Mouse (Mus musculus) heart, postnatal 0 days (tissue): ENCODE data around the gene Ccnd3. TPM values are rescaled to one million over a fixed set of nuclear protein-coding genes. Genes with fewer than 3 reads are reported as not detected.

ENCODE experiments used
- ATAC-seq: fragments of 200-750 bp; cut with Nextera tagmentation; 2 replicates; pipeline ENCODE4 v1.8.0; 2017; ENCODE audit warnings: low read depth, moderate number of reproducible peaks, moderate library complexity; ENCODE audit not compliant: insufficient read depth
- DNase-seq: peaks from one replicate; pipeline ENCODE4 v3.0.0-alpha.2; 2016; ENCODE audit warnings: low spot score
- H3K27ac ChIP-seq: fragments of 300-500 bp; sonication (generic); 2 replicates; pipeline ENCODE4 v1.5.1; 2014; ENCODE audit warnings: low read depth, mild to moderate bottlenecking
- H3K27me3 ChIP-seq: fragments of 300-500 bp; sonication (generic); 2 replicates; pipeline ENCODE4 v1.6.1; 2014; ENCODE audit warnings: low read length, mixed read lengths; ENCODE audit not compliant: control insufficient read depth, insufficient read depth
- H3K36me3 ChIP-seq: fragments of 300-500 bp; sonication (generic); replicated peaks from 2 replicates; pipeline ENCODE4 v1.6.1; 2014; ENCODE audit warnings: low read length, mixed read lengths; ENCODE audit not compliant: control insufficient read depth, insufficient read depth
- H3K4me1 ChIP-seq: fragments of 300-500 bp; sonication (generic); 2 replicates; pipeline ENCODE4 v1.6.1; 2014; ENCODE audit warnings: antibody characterized with exemption; ENCODE audit not compliant: control insufficient read depth, insufficient read depth
- H3K4me2 ChIP-seq: fragments of 300-500 bp; sonication (generic); 2 replicates; pipeline ENCODE4 v1.6.1; 2014; ENCODE audit warnings: low read depth, mild to moderate bottlenecking, low read length, moderate library complexity
- H3K4me3 ChIP-seq: fragments of 300-500 bp; sonication (generic); 2 replicates; pipeline ENCODE4 v1.5.1; 2014; ENCODE audit warnings: low read depth, low read length
- H3K9ac ChIP-seq: fragments of 300-500 bp; sonication (generic); replicated peaks from 2 replicates; pipeline ENCODE4 v1.6.1; 2014; ENCODE audit warnings: low read depth, low read length, mixed read lengths
- H3K9me3 ChIP-seq: fragments of 300-500 bp; sonication (generic); replicated peaks from 2 replicates; pipeline ENCODE4 v1.6.1; 2016; ENCODE audit warnings: low read length; ENCODE audit not compliant: control insufficient read depth
- CTCF ChIP-seq: IDR thresholded peaks from 2 replicates; pipeline ENCODE4 v1.5.1; 2016; ENCODE audit warnings: antibody characterized with exemption, control low read depth, low read depth
- EP300 ChIP-seq: IDR thresholded peaks from 2 replicates; pipeline ENCODE4 v1.6.1; 2016; ENCODE audit warnings: antibody characterized with exemption, low read depth
- WGBS: fragments of 180-500 bp; shearing (Covaris S2); extraction: QIAGEN DNeasy Blood & Tissue Kit; methylation state at CpG from one replicate; pipeline ENCODE4 v1.1.7; 2014; 5-methylcytosine and 5-hydroxymethylcytosine counted together
- polyA plus RNA-seq: library from polyadenylated mRNA; unstranded; fragments of >200 nt; fragmentation: Nextera tagmentation; extraction: Ambion mirVana; gene quantifications from 2 replicates; pipeline ENCODE4 v1.2.1, GENCODE M21; 2015
- total RNA-seq: library from RNA; depleted of rRNA; stranded (reverse); fragments of >200 nt; gene quantifications from 2 replicates; pipeline ENCODE4 v1.2.3, GENCODE M21; 2014; ENCODE audit warnings: low replicate concordance

The Ccnd3 gene
- total and polyA plus RNA-seq, 2 experiments from 2014 or later, result 180 to 231 TPM

- no peak for ATAC-seq
- 83% methylated on average over 3 of the region's 3 CpGs for WGBS
- TF ChIP-seq EP300, result no peak
- no peak for TF ChIP-seq CTCF
These were observed 33.2 kb downstream of the Ccnd3 start for GRCm38 (mm10) chr17:47538049-47538448.

GRCm38 (mm10) chr17:47539128-47539527 lies 34.3 kb downstream of the Ccnd3 start:
- 0 out of 2 replicates have a peak, but pooled peaks cover 6% of the 10 kb centered on the region for H3K4me1 ChIP-seq
- no peak overlapping the region for H3K27ac ChIP-seq
- no peak overlapping the region for H3K4me3 ChIP-seq
- no peak overlapping the region for H3K4me2 ChIP-seq
- TF ChIP-seq EP300, result no peak
- no peak for TF ChIP-seq CTCF
- H3K27me3 ChIP-seq, result no peaks in the 10 kb centered on the region
- WGBS, result 87% methylated on average over 4 of the region's 4 CpGs
- no peak overlapping the region for H3K9ac ChIP-seq
- no peak for DNase-seq
- ATAC-seq, result no peak
- H3K9me3 ChIP-seq, result no peaks in the 10 kb centered on the region
- no peaks in the 10 kb centered on the region for H3K36me3 ChIP-seq

More at GRCm38 (mm10) chr17:47538049-47538448, 33.2 kb downstream of the Ccnd3 start:
- Histone ChIP-seq H3K27ac (no peak overlapping the region), H3K36me3 (no peaks in the 10 kb centered on the region), H3K9me3 (no peaks in the 10 kb centered on the region), H3K27me3 (no peaks in the 10 kb centered on the region), H3K4me2 (no peak overlapping the region), H3K9ac (no peak overlapping the region), H3K4me1 (0 out of 2 replicates have a peak, but pooled peaks cover 6% of the 10 kb centered on the region), H3K4me3 (no peak overlapping the region)
- DNase-seq, result no peak

GRCm38 (mm10) chr17:47542061-47542460 lies 37.2 kb downstream of the Ccnd3 start:
- H3K36me3 ChIP-seq, result no peaks in the 10 kb centered on the region
- H3K4me2 ChIP-seq, result no peak overlapping the region
- ATAC-seq (no peak), DNase-seq (no peak)
- no peak overlapping the region for H3K4me3 ChIP-seq
- no peaks in the 10 kb centered on the region for H3K27me3 ChIP-seq
- H3K4me1 ChIP-seq, result 0 out of 2 replicates have a peak, but pooled peaks cover 6% of the 10 kb centered on the region
- TF ChIP-seq EP300, result no peak
- 63% methylated on average over 3 of the region's 5 CpGs for WGBS
- peak overlapping the region; percentile 30; the same call in 1 of the 2 replicates for H3K27ac ChIP-seq
- H3K9me3 ChIP-seq, result no peaks in the 10 kb centered on the region
- H3K9ac ChIP-seq, result no peak overlapping the region

GRCm38 (mm10) chr17:47543051-47543650 lies 38.3 kb downstream of the Ccnd3 start:
- Histone ChIP-seq H3K27ac (no peak overlapping the region; the same call in 1 of the 2 replicates), H3K9me3 (no peaks in the 10 kb centered on the region), H3K4me1 (0 out of 2 replicates have a peak, but pooled peaks cover 6% of the 10 kb centered on the region), H3K9ac (no peak overlapping the region), H3K4me2 (no peak overlapping the region), H3K36me3 (no peaks in the 10 kb centered on the region), H3K4me3 (no peak overlapping the region), H3K27me3 (no peaks in the 10 kb centered on the region)
- ATAC-seq (no peak), DNase-seq (no peak)
- 60% methylated on average over 7 of the region's 7 CpGs for WGBS
- TF ChIP-seq CTCF, result no peak

- Histone ChIP-seq H3K4me3 (no peak overlapping the region), H3K27me3 (no peaks in the 10 kb centered on the region), H3K27ac (no peak overlapping the region), H3K9ac (no peak overlapping the region), H3K4me1 (0 out of 2 replicates have a peak, but pooled peaks cover 6% of the 10 kb centered on the region), H3K4me2 (no peak overlapping the region), H3K36me3 (no peaks in the 10 kb centered on the region), H3K9me3 (no peaks in the 10 kb centered on the region)
- TF ChIP-seq EP300, result no peak
- TF ChIP-seq CTCF, result no peak
- no peak for DNase-seq
- ATAC-seq, result no peak
- 90% methylated on average over 12 of the region's 12 CpGs for WGBS
These were observed 40.3 kb downstream of the Ccnd3 start for GRCm38 (mm10) chr17:47545154-47545553.

- no peak overlapping the region for H3K9ac ChIP-seq
- TF ChIP-seq EP300, result no peak
- no peak for TF ChIP-seq CTCF
- 77% methylated on average over 17 of the region's 17 CpGs for WGBS
- no peaks in the 10 kb centered on the region for H3K27me3 ChIP-seq
- no peak overlapping the region for H3K27ac ChIP-seq
- DNase-seq (no peak), ATAC-seq (no peak)
- H3K36me3 ChIP-seq, result no peaks in the 10 kb centered on the region
- H3K4me1 ChIP-seq, result 0 out of 2 replicates have a peak, but pooled peaks cover 6% of the 10 kb centered on the region
- no peaks in the 10 kb centered on the region for H3K9me3 ChIP-seq
- no peak overlapping the region for H3K4me3 ChIP-seq
- no peak overlapping the region for H3K4me2 ChIP-seq
These were observed 41.0 kb downstream of the Ccnd3 start for GRCm38 (mm10) chr17:47545861-47546331.
